Mouse (Mus musculus) forebrain, embryonic 10.5 days (tissue): ENCODE data around the gene Tfrc. TPM values are rescaled to one million over a fixed set of nuclear protein-coding genes. Genes with fewer than 3 reads are reported as not detected.

Source experiments
- DNase-seq: peaks from one replicate; pipeline ENCODE4 v3.0.0-alpha.2; 2017; ENCODE audit warnings: low spot score; ENCODE audit errors: extremely low spot score
- H3K27ac ChIP-seq: fragments of 300-500 bp; sonication (generic); 2 replicates; pipeline ENCODE4 v1.5.1; 2016; ENCODE audit warnings: mild to moderate bottlenecking
- H3K27me3 ChIP-seq: fragments of 300-500 bp; sonication (generic); 2 replicates; pipeline ENCODE4 v1.6.1; 2016; ENCODE audit warnings: mild to moderate bottlenecking; ENCODE audit not compliant: poor library complexity, severe bottlenecking
- H3K36me3 ChIP-seq: fragments of 300-500 bp; sonication (generic); replicated peaks from 2 replicates; pipeline ENCODE4 v1.6.1; 2016; ENCODE audit warnings: mild to moderate bottlenecking, moderate library complexity
- H3K4me1 ChIP-seq: fragments of 300-500 bp; sonication (generic); 2 replicates; pipeline ENCODE4 v1.6.1; 2016
- H3K4me3 ChIP-seq: fragments of 300-500 bp; sonication (generic); 2 replicates; pipeline ENCODE4 v1.5.1; 2016; ENCODE audit warnings: mild to moderate bottlenecking, moderate library complexity
- H3K9me3 ChIP-seq: fragments of 300-500 bp; sonication (generic); 2 replicates; pipeline ENCODE4 v1.6.1; 2016; ENCODE audit warnings: mild to moderate bottlenecking, moderate library complexity
- WGBS: fragments of 180-500 bp; shearing (Covaris S2); methylation state at CpG from one replicate; pipeline ENCODE4 v1.1.7; 2016; 5-methylcytosine and 5-hydroxymethylcytosine counted together
- polyA plus RNA-seq: library from polyadenylated mRNA; unstranded; fragments of >200 nt; fragmentation: Nextera tagmentation; extraction: Ambion mirVana; gene quantifications from 2 replicates; pipeline ENCODE4 v1.2.1, GENCODE M21; 2016

Gene Tfrc
- polyA plus RNA-seq, 1 experiment from 2014 or later = 72.0 TPM

DNA sequence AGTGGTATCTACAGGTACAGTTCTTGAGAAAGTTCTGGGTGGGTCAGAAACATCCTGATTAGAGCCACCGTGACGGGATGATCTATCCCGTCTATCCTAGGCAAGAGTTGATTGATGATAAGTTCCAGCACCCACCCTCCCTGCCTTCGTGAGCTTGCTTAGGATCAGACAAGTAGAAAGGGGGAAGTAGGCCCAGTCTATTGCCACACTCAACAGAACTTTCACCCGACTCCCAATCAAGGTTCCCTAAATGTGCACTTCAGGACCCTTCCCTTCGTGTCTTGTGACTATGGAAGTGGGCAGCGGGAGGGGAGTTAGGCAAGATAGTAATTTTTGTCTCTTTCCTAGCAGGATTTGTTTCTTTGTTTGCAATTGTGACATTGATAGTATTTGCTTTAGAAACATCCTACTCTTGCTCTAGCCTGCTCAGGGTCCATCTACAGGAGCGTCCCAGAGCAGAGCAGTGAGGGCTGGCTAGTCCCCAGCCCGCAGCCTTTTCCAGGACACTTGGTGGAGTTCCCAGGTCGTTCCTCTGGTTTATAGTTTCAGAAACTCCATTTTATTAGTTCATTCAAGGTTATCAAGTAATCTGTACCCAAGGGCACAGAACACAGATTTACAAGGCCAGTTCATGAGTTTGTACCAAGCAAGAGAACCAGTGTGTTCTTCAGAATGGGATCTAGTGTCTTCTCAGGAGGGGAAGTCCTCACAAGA lies 13.4 kb upstream of the Tfrc start:
- Histone ChIP-seq H3K27me3 (no peaks in the 10 kb centered on the region), H3K27ac (no peak overlapping the region), H3K36me3 (no peaks in the 10 kb centered on the region), H3K4me1 (peaks cover 9% of the 10 kb centered on the region), H3K4me3 (no peak overlapping the region), H3K9me3 (no peaks in the 10 kb centered on the region)
- no peak for DNase-seq
- 91% methylated on average over 10 of the region's 10 CpGs for WGBS

DNA sequence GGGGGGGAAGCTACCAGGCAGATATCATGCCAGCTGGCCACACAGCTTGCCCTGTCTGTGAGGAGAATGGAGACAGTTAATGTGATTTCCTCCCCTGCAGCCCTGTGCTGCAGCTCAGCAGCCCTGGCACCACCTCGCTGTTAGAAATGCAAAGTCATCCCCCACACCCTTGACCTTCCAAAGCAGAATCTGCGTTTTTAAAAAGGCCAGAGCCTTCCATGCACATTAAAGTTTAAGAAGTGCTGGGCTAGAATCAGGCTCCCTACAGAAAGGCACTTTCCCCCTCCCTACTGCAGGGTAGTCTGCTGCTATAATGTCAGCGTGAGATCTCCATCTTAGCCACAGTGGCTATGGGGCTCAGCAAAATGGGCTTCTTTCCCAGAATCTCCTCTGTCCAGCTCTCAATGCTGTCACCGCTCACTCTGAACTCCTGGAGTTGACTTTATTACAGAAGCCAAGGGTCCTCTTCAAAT lies 10.8 kb upstream of the Tfrc start:
- Histone ChIP-seq H3K9me3 (no peaks in the 10 kb centered on the region), H3K27me3 (no peaks in the 10 kb centered on the region), H3K27ac (peak overlapping the region; percentile 15; the same call in 1 of the 2 replicates), H3K36me3 (no peaks in the 10 kb centered on the region), H3K4me1 (peaks cover 9% of the 10 kb centered on the region), H3K4me3 (no peak overlapping the region)
- no peak for DNase-seq
- WGBS = 56% methylated on average over 4 of the region's 4 CpGs

DNA sequence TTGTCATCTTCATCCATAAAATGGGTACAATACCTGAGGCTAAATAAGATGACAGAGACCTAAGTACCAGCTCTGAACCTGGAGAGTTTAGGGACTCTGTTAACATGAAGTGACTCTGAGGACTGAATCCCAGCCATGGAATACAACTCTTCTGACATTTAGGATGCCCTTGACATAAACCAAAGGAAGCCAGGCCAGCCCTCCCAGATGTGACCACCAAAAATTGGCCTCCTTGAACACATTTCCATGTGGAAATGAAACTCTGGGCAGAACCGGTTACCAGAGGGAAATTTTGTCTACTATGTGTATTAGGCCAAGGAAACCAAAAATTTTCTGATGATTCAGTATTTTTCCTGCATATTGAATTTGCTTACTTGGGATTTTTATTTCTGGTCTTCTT lies 9.6 kb upstream of the Tfrc start:
- no peaks in the 10 kb centered on the region for H3K9me3 ChIP-seq
- no peak overlapping the region for H3K4me3 ChIP-seq
- 86% methylated on average over 1 of the region's 1 CpGs for WGBS
- no peaks in the 10 kb centered on the region for H3K27me3 ChIP-seq
- DNase-seq = no peak
- H3K36me3 ChIP-seq = no peaks in the 10 kb centered on the region
- peaks cover 9% of the 10 kb centered on the region for H3K4me1 ChIP-seq
- no peak overlapping the region for H3K27ac ChIP-seq

DNA sequence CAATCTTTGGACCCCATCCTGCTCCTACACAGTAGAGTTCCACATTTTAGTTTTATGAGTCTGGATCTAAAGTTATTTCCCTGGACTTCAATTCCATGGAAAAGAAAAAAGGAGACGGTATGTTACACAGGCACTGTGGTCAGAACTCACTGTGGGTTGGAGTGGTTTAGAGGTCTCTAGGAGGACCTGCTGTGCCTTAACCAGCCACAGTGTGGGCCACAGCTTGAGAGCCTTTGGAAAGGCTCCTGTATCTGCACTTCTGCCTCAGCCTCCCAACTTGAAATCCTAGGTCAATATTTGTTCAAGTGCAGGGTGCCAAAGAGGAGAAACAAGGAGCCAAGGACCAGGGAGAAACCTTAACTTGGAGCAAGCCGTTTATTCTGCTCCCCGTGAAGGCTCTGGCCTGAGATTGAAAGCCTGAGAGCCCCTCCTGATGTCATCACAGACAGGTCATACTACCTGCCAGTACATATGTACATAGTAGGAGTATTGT lies 6.5 kb upstream of the Tfrc start:
- Histone ChIP-seq H3K4me1 (peaks cover 7% of the 10 kb centered on the region), H3K4me3 (no peak overlapping the region), H3K36me3 (no peaks in the 10 kb centered on the region), H3K9me3 (no peaks in the 10 kb centered on the region), H3K27me3 (peaks cover 5% of the 10 kb centered on the region), H3K27ac (no peak overlapping the region)
- no peak for DNase-seq
- 83% methylated on average over 3 of the region's 3 CpGs for WGBS

DNA sequence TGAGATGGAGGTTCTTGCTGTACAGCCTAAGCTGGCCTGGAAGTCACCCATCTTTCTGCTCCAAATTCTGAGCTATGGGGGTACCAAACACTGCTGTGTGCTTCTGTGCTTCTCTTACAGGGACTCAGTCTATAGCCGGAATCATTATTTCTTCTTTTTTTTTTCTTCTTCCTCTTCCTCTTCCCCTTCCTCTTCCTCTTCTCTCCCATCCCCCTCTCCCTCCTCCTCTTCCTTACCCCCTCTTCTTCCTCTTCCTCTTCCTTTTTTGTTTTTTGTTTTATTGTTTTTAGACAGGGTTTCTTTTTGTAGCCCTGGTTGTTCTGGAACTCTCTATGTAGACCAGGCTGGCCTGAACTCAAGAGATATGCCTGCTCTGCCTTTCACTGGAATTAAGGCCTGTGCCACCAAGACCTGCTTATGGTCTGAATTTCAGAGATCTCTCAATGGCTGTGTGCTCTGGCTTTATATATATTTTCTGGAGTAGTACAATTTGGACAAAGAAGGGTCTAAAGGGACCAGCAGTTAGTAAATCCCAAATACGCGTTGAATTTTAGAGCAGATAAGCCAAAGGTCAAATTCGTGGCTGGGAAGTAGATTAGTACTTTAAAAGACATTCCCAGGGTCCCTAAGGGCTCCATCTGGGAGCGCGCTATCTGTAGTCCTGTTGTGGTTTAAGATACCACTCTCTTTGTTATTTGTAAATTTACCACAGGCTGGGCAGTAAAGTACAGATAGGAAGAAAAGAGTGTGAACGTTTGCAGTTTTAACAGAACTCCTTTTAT lies 967 bp upstream of the Tfrc start:
- H3K36me3 ChIP-seq = peaks cover 5% of the 10 kb centered on the region
- WGBS = 70% methylated on average over 7 of the region's 7 CpGs
- H3K4me1 ChIP-seq = peaks cover 33% of the 10 kb centered on the region
- peak overlapping the region; percentile 88 for H3K4me3 ChIP-seq
- no peaks in the 10 kb centered on the region for H3K9me3 ChIP-seq
- peaks cover 14% of the 10 kb centered on the region for H3K27me3 ChIP-seq
- DNase-seq = no peak
- peak overlapping the region; percentile 98 for H3K27ac ChIP-seq

DNA sequence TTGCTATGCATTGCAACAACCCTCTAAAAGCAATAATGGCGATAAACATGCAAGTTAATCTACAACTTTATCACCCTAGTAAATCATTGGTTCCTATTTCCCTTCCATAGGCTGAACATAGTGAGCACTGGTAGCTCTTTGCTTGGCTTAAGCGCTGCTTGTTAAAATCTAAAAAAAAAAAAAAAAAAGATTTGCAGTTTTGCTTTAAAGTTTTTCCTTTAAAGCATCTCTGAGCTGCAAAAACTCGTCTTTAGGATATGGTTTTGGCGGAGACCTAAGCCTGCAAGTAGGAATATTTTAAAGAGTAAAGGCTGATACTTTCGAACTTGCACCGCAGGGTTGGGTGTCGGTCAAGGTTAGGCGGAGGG lies 392 bp upstream of the Tfrc start:
- H3K9me3 ChIP-seq = no peaks in the 10 kb centered on the region
- H3K27ac ChIP-seq = peak overlapping the region; percentile 98
- DNase-seq = no peak
- WGBS = 14% methylated on average over 8 of the region's 8 CpGs
- H3K36me3 ChIP-seq = peaks cover 10% of the 10 kb centered on the region
- peaks cover 14% of the 10 kb centered on the region for H3K27me3 ChIP-seq
- H3K4me1 ChIP-seq = peaks cover 33% of the 10 kb centered on the region
- H3K4me3 ChIP-seq = peak overlapping the region; percentile 88

DNA sequence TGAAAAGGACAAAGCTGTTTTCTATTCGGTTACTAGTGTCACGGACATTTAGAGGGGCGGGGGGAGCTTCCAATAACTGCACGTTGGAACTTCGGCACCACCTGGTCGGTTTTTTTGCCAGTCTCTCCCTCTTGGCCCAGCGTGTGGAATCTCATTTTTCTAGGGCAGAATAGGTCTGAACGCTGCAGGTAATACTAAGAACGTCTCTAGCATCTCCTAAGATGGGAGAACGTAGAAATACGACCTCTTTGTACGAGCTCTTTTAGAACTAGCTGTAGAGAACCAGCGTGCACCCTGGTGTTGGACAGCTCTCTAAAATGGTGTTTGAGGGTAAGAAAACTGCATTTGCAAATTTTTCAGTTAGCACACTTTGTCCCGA lies 670 bp downstream of the Tfrc start:
- DNase-seq = no peak
- H3K4me1 ChIP-seq = peaks cover 33% of the 10 kb centered on the region
- under 1% methylated on average over 14 of the region's 14 CpGs for whole genome bisulfite sequencing
- H3K4me3 ChIP-seq = peak overlapping the region; percentile 88
- peaks cover 14% of the 10 kb centered on the region for H3K27me3 ChIP-seq
- H3K27ac ChIP-seq = peak overlapping the region; percentile 98
- no peaks in the 10 kb centered on the region for H3K9me3 ChIP-seq
- H3K36me3 ChIP-seq = peaks cover 20% of the 10 kb centered on the region

DNA sequence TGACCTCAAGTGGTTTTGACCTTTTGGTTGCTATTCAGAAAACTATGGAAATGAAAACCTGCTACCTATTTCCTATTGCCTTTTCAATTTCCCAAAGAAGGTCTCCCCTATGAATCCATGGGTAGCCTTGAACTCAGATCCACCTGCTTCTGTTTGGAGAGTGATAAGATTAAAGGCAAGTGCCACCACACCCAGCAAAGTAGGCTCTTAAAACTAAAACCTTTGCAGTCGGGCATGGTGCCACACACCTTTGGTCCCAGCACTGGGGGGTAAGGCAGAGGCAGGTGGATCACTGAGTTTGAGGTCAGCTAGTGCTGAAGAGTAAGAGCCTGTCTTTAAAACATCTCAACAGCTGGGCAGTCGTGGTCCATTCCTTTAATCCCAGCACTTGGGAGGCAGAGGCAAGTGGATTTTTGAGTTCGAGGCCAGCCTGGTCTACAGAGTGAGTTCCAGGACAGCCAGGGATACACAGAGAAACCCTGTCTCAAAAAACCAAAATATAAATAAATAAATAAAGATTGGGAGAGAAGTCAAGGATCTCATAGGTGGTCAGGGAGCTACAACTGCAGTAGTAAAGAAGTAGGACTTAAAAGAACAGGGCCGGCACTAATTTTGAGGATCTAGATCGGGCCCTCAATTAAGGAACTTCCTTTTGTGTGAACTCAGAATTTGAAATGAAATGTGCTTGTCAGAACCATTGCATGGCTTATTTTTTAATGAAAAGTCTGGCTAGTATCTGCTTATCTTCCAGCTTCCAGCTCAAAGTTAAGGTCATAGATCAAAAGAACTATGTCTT lies 1.9 kb downstream of the Tfrc start:
- H3K4me3 ChIP-seq = peak overlapping the region; percentile 88
- H3K4me1 ChIP-seq = peaks cover 33% of the 10 kb centered on the region
- peaks cover 33% of the 10 kb centered on the region for H3K36me3 ChIP-seq
- peaks cover 14% of the 10 kb centered on the region for H3K27me3 ChIP-seq
- 79% methylated on average over 5 of the region's 5 CpGs for WGBS
- no peak for DNase-seq
- H3K9me3 ChIP-seq = no peaks in the 10 kb centered on the region
- H3K27ac ChIP-seq = 0 out of 2 replicates have a peak overlapping the region, but pooled peaks have one; percentile 25

DNA sequence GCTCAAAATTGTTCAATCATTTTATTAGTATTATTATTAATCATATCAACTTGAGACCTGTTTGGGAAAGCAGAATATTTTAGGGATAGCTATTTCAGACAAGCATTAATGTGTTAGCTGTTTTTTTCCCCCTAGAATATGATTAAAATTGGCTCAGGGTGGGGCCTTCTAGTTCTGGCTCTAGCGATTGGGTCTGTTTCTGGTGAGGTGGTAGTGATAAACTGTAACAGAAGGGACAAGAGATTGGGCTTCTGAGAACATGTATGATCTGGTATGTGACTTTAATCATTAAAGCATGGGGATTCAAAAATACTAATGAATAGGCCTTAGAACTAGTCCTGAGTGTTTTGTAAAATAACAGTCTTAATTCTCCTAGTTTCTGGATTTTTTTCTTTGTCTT lies 3.3 kb downstream of the Tfrc start:
- no peak overlapping the region for H3K27ac ChIP-seq
- H3K4me3 ChIP-seq = no peak overlapping the region
- H3K9me3 ChIP-seq = no peaks in the 10 kb centered on the region
- 83% methylated on average over 1 of the region's 1 CpGs for WGBS
- DNase-seq = no peak
- peaks cover 33% of the 10 kb centered on the region for H3K4me1 ChIP-seq
- H3K27me3 ChIP-seq = peaks cover 11% of the 10 kb centered on the region
- peaks cover 47% of the 10 kb centered on the region for H3K36me3 ChIP-seq

DNA sequence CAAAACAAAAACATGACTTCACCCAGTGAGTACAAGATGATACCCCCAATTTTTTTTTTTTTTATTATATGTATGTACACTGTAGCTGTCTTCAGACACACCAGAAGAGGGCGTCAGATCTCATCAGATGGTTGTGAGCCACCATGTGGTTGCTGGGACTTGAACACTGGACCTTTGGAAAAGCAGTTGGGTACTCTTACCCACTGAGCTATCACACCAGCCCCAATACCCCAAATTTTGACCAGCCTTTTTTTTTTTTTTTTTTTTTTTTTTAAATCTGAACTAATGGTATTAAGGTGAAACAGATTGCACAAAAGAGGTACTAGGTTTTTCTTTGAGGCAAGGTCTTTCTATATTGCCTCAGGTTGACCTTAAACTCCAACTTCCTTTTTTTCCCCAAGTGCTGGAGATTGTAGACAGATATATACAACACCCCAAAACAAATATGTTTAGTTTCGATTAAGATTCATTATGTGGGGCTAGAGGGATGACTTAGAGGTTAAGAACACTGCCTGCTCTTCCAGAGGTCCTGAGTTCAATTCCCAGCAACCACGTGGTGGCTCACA lies 4.6 kb downstream of the Tfrc start:
- Histone ChIP-seq H3K4me3 (no peak overlapping the region), H3K27me3 (no peaks in the 10 kb centered on the region), H3K27ac (no peak overlapping the region), H3K9me3 (no peaks in the 10 kb centered on the region), H3K36me3 (peaks cover 60% of the 10 kb centered on the region), H3K4me1 (peaks cover 25% of the 10 kb centered on the region)
- 86% methylated on average over 3 of the region's 3 CpGs for WGBS
- DNase-seq = no peak

DNA sequence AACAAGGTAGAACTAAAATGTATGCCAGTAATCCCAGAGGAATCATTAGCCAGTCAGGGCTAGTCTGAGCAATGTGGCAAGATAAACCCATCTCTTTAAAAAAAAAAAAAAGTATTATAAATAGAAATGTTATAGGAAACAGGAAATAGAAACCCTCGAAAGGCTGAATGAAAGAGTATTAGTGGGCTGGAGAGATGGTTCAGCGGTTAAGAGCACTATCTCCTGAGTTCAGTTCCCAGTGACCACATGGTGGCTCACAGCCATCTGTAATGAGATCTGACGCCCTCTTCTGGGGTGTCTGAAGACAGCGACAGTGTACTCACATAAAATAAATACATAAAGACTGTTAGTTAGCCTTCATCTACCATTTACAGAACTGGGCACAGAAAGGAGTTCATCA lies 5.3 kb downstream of the Tfrc start:
- H3K4me3 ChIP-seq = no peak overlapping the region
- 73% methylated on average over 4 of the region's 4 CpGs for WGBS
- H3K27me3 ChIP-seq = no peaks in the 10 kb centered on the region
- H3K4me1 ChIP-seq = peaks cover 21% of the 10 kb centered on the region
- H3K36me3 ChIP-seq = peaks cover 67% of the 10 kb centered on the region
- no peak overlapping the region for H3K27ac ChIP-seq
- no peaks in the 10 kb centered on the region for H3K9me3 ChIP-seq
- DNase-seq = no peak

DNA sequence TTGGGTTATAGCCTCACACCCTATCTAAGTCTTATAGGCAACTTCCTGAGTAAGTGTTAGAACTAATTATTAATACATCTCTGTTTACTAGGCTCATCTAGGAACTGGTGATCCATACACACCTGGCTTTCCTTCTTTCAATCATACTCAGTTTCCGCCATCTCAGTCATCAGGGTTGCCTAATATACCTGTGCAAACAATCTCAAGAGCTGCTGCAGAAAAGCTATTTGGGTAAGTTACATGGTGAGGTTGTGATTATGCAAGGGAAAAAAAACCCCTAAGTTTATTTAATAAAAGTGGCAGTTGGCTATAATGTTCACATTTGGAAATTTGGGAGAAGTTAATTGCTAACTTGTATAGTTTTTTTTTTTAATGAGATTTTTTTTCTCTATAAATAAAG lies 10.2 kb downstream of the Tfrc start:
- H3K36me3 ChIP-seq = peaks cover 98% of the 10 kb centered on the region
- H3K4me1 ChIP-seq = no peaks in the 10 kb centered on the region
- no peak for DNase-seq
- H3K27ac ChIP-seq = no peak overlapping the region
- 94% methylated on average over 1 of the region's 1 CpGs for WGBS
- no peaks in the 10 kb centered on the region for H3K9me3 ChIP-seq
- H3K4me3 ChIP-seq = no peak overlapping the region
- no peaks in the 10 kb centered on the region for H3K27me3 ChIP-seq
